ENCODE assay signal across 8 mouse cellular contexts in genomic region chr4:101356954-101357891, GRCm38 (mm10).
A peak's percentile ranks its signal among the peaks of the same experiment; 100 is the strongest.
DNase-seq lines count a peak whose midpoint lies in the region; ATAC-seq and TF ChIP-seq lines count a peak whose summit lies in the region.

No protein-coding gene starts in this region.

- peak overlapping the region; percentile 93 for H3K4me3 ChIP-seq in E14TG2a.4 (replicated peaks; ENCODE audit: low read length)
- peak overlapping the region; percentile 75 for H3K4me3 ChIP-seq in heart, embryonic 15.5 days
- H3K4me3 ChIP-seq in kidney, postnatal 0 days (replicated peaks; ENCODE audit: low read depth, low read length) = peak overlapping the region; percentile 80
- H3K4me3 ChIP-seq in lung, embryonic 15.5 days = peak overlapping the region; percentile 85

- peak overlapping the region; percentile 94 for H3K27ac ChIP-seq in heart, embryonic 15.5 days
- H3K27ac ChIP-seq in kidney, postnatal 0 days = peak overlapping the region; percentile 96
- H3K27ac ChIP-seq in lung, embryonic 15.5 days = peak overlapping the region; percentile 67

- TF ChIP-seq CTCF in E14TG2a.4 (conservative IDR thresholded peaks at IDR 0.05; ENCODE audit: low read length) = no peak
- no peak for TF ChIP-seq CTCF in kidney, postnatal 0 days (IDR thresholded peaks at IDR 0.05; ENCODE audit: low read depth)

- H3K4me2 ChIP-seq in heart, embryonic 15.5 days = peak overlapping the region; percentile 93
- H3K4me2 ChIP-seq in kidney, postnatal 0 days (ENCODE audit: low read length) = peak overlapping the region; percentile 95
- peak overlapping the region; percentile 98 for H3K4me2 ChIP-seq in lung, embryonic 15.5 days

- WGBS in heart, embryonic 15.5 days = 10% methylated on average over 31 of the region's 31 CpGs
- 11% methylated on average over 31 of the region's 31 CpGs for WGBS in kidney, postnatal 0 days
- 4% methylated on average over 31 of the region's 31 CpGs for WGBS in lung, embryonic 15.5 days

- H3K36me3 ChIP-seq in E14TG2a.4 (ENCODE audit: insufficient read depth, low read length) = peaks cover 10% of the 10 kb centered on the region
- H3K36me3 ChIP-seq in heart, embryonic 15.5 days = no peaks in the 10 kb centered on the region
- no peaks in the 10 kb centered on the region for H3K36me3 ChIP-seq in kidney, postnatal 0 days (ENCODE audit: insufficient read depth, low read length)
- H3K36me3 ChIP-seq in lung, embryonic 15.5 days = no peaks in the 10 kb centered on the region

- peak overlapping the region; percentile 85 for H3K9ac ChIP-seq in heart, embryonic 15.5 days
- peak overlapping the region; percentile 95 for H3K9ac ChIP-seq in kidney, postnatal 0 days (ENCODE audit: low read depth, low read length)
- peak overlapping the region; percentile 52 for H3K9ac ChIP-seq in lung, embryonic 15.5 days

- H3K9me3 ChIP-seq in E14TG2a.4 (ENCODE audit: low read length) = no peaks in the 10 kb centered on the region
- no peaks in the 10 kb centered on the region for H3K9me3 ChIP-seq in heart, embryonic 15.5 days (replicated peaks)
- no peaks in the 10 kb centered on the region for H3K9me3 ChIP-seq in kidney, postnatal 0 days (replicated peaks; ENCODE audit: low read length)
- H3K9me3 ChIP-seq in lung, embryonic 15.5 days = no peaks in the 10 kb centered on the region

- H3K4me1 ChIP-seq in E14TG2a.4 (replicated peaks; ENCODE audit: low read depth, low read length) = peaks cover 47% of the 10 kb centered on the region
- peaks cover 15% of the 10 kb centered on the region for H3K4me1 ChIP-seq in heart, embryonic 15.5 days (replicated peaks)
- 0 out of 2 replicates have a peak, but pooled peaks cover 2% of the 10 kb centered on the region for H3K4me1 ChIP-seq in kidney, postnatal 0 days (replicated peaks; ENCODE audit: insufficient read depth, low read length)
- H3K4me1 ChIP-seq in lung, embryonic 15.5 days = peaks cover 26% of the 10 kb centered on the region

- peak; percentile 47 for ATAC-seq in erythroblast, adult 5-6 weeks (replicated peaks; ENCODE audit: low FRiP score, poor library complexity, severe bottlenecking)
- ATAC-seq in heart, embryonic 15.5 days (replicated peaks; ENCODE audit: insufficient number of reproducible peaks, insufficient read depth, low FRiP score, low read depth) = no peak
- no peak for ATAC-seq in kidney, postnatal 0 days (replicated peaks; ENCODE audit: low FRiP score, low read depth)
- ATAC-seq in lung, embryonic 15.5 days (ENCODE audit: borderline replicate concordance, extremely low read depth, low FRiP score, low TSS enrichment) = no peak
- peak; percentile 89 for ATAC-seq in neutrophil, adult 5-6 weeks (ENCODE audit: extremely low read depth, insufficient number of reproducible peaks, low FRiP score, poor library complexity, severe bottlenecking)

- no peaks in the 10 kb centered on the region for H3K27me3 ChIP-seq in E14TG2a.4 (ENCODE audit: insufficient read depth, low read length)
- H3K27me3 ChIP-seq in heart, embryonic 15.5 days = no peaks in the 10 kb centered on the region
- H3K27me3 ChIP-seq in kidney, postnatal 0 days (ENCODE audit: insufficient read depth, low read length) = no peaks in the 10 kb centered on the region
- H3K27me3 ChIP-seq in lung, embryonic 15.5 days = peaks cover 3% of the 10 kb centered on the region; the same call in 1 of the 2 replicates

- peak; percentile 57 for DNase-seq in adrenal gland, adult 8-10 months
- DNase-seq in kidney, postnatal 0 days (ENCODE audit: low spot score) = peak; percentile 63
- peak; percentile 45 to 64 for DNase-seq in urinary bladder, postnatal 36 days (ENCODE audit: low spot score in 2 of 2)

Comparison
In these comparisons a context has a peak if more than half of its experiments do, and no peak if none do; other contexts are left out.
1. ATAC-seq: peak in erythroblast, adult 5-6 weeks (single experiment) and neutrophil, adult 5-6 weeks (single experiment); none in heart, embryonic 15.5 days (single experiment), kidney, postnatal 0 days (single experiment) and lung, embryonic 15.5 days (single experiment).
2. Peak in every context shown above with its lines, with median percentiles within 50 percentile points of each other: H3K4me3 ChIP-seq, DNase-seq, H3K27ac ChIP-seq, H3K4me2 ChIP-seq and H3K9ac ChIP-seq.